Mouse (Mus musculus) myocyte (in vitro differentiated cells): ENCODE data around the gene Lrrc1. TPM values are rescaled to one million over a fixed set of nuclear protein-coding genes. Genes with fewer than 3 reads are reported as not detected.

ENCODE experiments used
- H3K27me3 ChIP-seq: one replicate; pipeline ENCODE4 v1.6.1; 2011; ENCODE audit not compliant: control insufficient read depth, insufficient read depth, insufficient read length
- H3K36me3 ChIP-seq: one replicate; pipeline ENCODE4 v1.6.1; 2011; ENCODE audit not compliant: control insufficient read depth, insufficient read depth
- H3K4me2 ChIP-seq: one replicate; pipeline ENCODE4 v1.6.1; 2011; ENCODE audit warnings: low read depth, control low read depth
- H3K4me3 ChIP-seq: one replicate; pipeline ENCODE4 v1.5.1; 2011; ENCODE audit warnings: mild to moderate bottlenecking, control low read depth, moderate library complexity
- H3K79me2 ChIP-seq: one replicate; pipeline ENCODE4 v1.6.1; 2011; ENCODE audit not compliant: control insufficient read depth, insufficient read depth
- H3ac ChIP-seq: one replicate; pipeline ENCODE4 v1.6.1; 2011; ENCODE audit not compliant: control insufficient read depth, insufficient read length
- CEBPB ChIP-seq: IDR thresholded peaks from 2 replicates; pipeline ENCODE4 v1.6.1; 2011; ENCODE audit warnings: mild to moderate bottlenecking, moderate library complexity; ENCODE audit not compliant: poor library complexity, insufficient read depth, severe bottlenecking
- E2F4 ChIP-seq: IDR thresholded peaks from one replicate; pipeline ENCODE4 v1.6.1; 2011; ENCODE audit warnings: mild to moderate bottlenecking, control low read depth, moderate library complexity; ENCODE audit not compliant: insufficient read depth
- MAX ChIP-seq: IDR thresholded peaks from one replicate; pipeline ENCODE4 v1.6.1; 2011; ENCODE audit warnings: low read depth, mild to moderate bottlenecking, control low read depth
- MYOD1 ChIP-seq, 3 experiments: IDR thresholded peaks; one replicate each; pipeline ENCODE4 v1.6.1; 2011; ENCODE audit warnings: control low read depth in 2 of 3, low read depth in 2 of 3, mild to moderate bottlenecking in 2 of 3, moderate library complexity in 1 of 3; ENCODE audit not compliant: insufficient read length in 2 of 3, control insufficient read depth in 1 of 3
- MYOG ChIP-seq, 3 experiments: IDR thresholded peaks; one replicate each; pipeline ENCODE4 v1.6.1; 2011; ENCODE audit warnings: control low read depth in 2 of 3, low read depth in 2 of 3, mild to moderate bottlenecking in 2 of 3; ENCODE audit not compliant: insufficient read length in 2 of 3, control insufficient read depth in 1 of 3, insufficient read depth in 1 of 3
- POLR2A ChIP-seq: IDR thresholded peaks from one replicate; pipeline ENCODE4 v1.6.1; 2011; ENCODE audit warnings: low read depth, mild to moderate bottlenecking, control low read depth, moderate library complexity; ENCODE audit not compliant: insufficient read length
- POLR2AphosphoS2 ChIP-seq: IDR thresholded peaks from one replicate; pipeline ENCODE4 v1.6.1; 2011; ENCODE audit warnings: low read depth, control low read depth; ENCODE audit not compliant: insufficient read length
- REST ChIP-seq: IDR thresholded peaks from one replicate; pipeline ENCODE4 v1.6.1; 2011; ENCODE audit warnings: mild to moderate bottlenecking, control low read depth, moderate library complexity; ENCODE audit not compliant: insufficient read depth, insufficient read length
- SRF ChIP-seq: IDR thresholded peaks from one replicate; pipeline ENCODE4 v1.6.1; 2011; ENCODE audit warnings: low read depth; ENCODE audit not compliant: control insufficient read depth, insufficient read length
- TCF12 ChIP-seq: IDR thresholded peaks from one replicate; pipeline ENCODE4 v1.6.1; 2011; ENCODE audit warnings: mild to moderate bottlenecking, control low read depth; ENCODE audit not compliant: poor library complexity, insufficient read depth, severe bottlenecking
- TCF3 ChIP-seq: IDR thresholded peaks from one replicate; pipeline ENCODE4 v1.6.1; 2011; ENCODE audit warnings: low read depth, control low read depth; ENCODE audit not compliant: insufficient read length
- USF1 ChIP-seq: IDR thresholded peaks from one replicate; pipeline ENCODE4 v1.6.1; 2011; ENCODE audit warnings: low read depth, mild to moderate bottlenecking, control low read depth, moderate library complexity
- polyA plus RNA-seq: library from polyadenylated mRNA; unstranded; fragments of >200 nt; fragmentation: generic; extraction: Trizol; gene quantifications from one replicate; pipeline ENCODE4 v1.2.1, GENCODE M21; 2012; ENCODE audit warnings: missing spikeins

Gene Lrrc1
- polyA plus RNA-seq, 1 experiment, result 10.4 TPM

GRCm38 (mm10) chr9:77539232-77539631, 5.4 kb downstream of the Lrrc1 start:
- no peak overlapping the region for H3ac ChIP-seq
- TF ChIP-seq MYOD1 (IDR thresholded peaks at IDR 0.05; ENCODE audit: control insufficient read depth in 1 of 3, insufficient read length in 2 of 3, low read depth in 2 of 3) (no peak), TCF12 (no peak), MAX (no peak), POLR2A (no peak)
- H3K4me3 ChIP-seq, result no peak overlapping the region
- H3K4me2 ChIP-seq, result no peak overlapping the region
- peaks cover 5% of the 10 kb centered on the region for H3K79me2 ChIP-seq
- H3K27me3 ChIP-seq, result no peaks in the 10 kb centered on the region
- no peaks in the 10 kb centered on the region for H3K36me3 ChIP-seq

GRCm38 (mm10) chr9:77537357-77537756, 7.3 kb downstream of the Lrrc1 start:
- TF ChIP-seq E2F4 (no peak), USF1 (no peak), TCF12 (no peak), MYOG (IDR thresholded peaks at IDR 0.05; ENCODE audit: control insufficient read depth in 1 of 3, insufficient read depth in 1 of 3, insufficient read length in 2 of 3, low read depth in 2 of 3) (no peak), MAX (no peak), POLR2A (no peak), MYOD1 (IDR thresholded peaks at IDR 0.05; ENCODE audit: control insufficient read depth in 1 of 3, insufficient read length in 2 of 3, low read depth in 2 of 3) (no peak), SRF (no peak), TCF3 (no peak), POLR2AphosphoS2 (no peak), REST (no peak), CEBPB (no peak)
- H3K4me3 ChIP-seq, result no peak overlapping the region
- no peak overlapping the region for H3K4me2 ChIP-seq
- H3ac ChIP-seq, result no peak overlapping the region
- peaks cover 5% of the 10 kb centered on the region for H3K79me2 ChIP-seq
- no peaks in the 10 kb centered on the region for H3K36me3 ChIP-seq
- no peaks in the 10 kb centered on the region for H3K27me3 ChIP-seq

DNA sequence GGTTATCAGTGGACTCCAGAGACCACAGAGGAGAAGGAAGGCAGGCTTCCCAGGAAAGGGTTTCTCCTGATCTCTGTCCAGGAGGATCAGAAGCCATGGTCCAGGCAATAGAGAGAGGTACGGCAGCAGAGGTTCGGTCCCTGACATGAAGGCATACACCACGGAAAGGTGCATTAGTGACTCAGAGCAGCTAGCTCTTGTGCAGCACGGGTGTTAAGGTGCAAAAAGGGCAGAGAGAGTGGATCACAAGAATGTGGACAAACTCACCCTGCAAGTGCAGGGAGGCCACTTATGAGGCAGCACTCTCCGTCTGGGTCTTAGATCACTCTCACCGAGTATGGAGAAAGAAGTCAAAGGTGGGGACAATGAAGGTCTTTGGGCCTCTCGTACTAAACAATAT, 7.8 kb downstream of the Lrrc1 start:
- Histone ChIP-seq H3K79me2 (peaks cover 5% of the 10 kb centered on the region), H3K27me3 (no peaks in the 10 kb centered on the region), H3K4me3 (no peak overlapping the region), H3K36me3 (no peaks in the 10 kb centered on the region), H3ac (no peak overlapping the region), H3K4me2 (no peak overlapping the region)
- TF ChIP-seq MYOD1 (IDR thresholded peaks at IDR 0.05; ENCODE audit: control insufficient read depth in 1 of 3, insufficient read length in 2 of 3, low read depth in 2 of 3) (no peak), MYOG (IDR thresholded peaks at IDR 0.05; ENCODE audit: control insufficient read depth in 1 of 3, insufficient read depth in 1 of 3, insufficient read length in 2 of 3, low read depth in 2 of 3) (no peak), TCF12 (no peak), POLR2AphosphoS2 (no peak), USF1 (no peak), POLR2A (no peak), E2F4 (no peak), REST (no peak), CEBPB (no peak), SRF (no peak), MAX (no peak), TCF3 (no peak)

DNA sequence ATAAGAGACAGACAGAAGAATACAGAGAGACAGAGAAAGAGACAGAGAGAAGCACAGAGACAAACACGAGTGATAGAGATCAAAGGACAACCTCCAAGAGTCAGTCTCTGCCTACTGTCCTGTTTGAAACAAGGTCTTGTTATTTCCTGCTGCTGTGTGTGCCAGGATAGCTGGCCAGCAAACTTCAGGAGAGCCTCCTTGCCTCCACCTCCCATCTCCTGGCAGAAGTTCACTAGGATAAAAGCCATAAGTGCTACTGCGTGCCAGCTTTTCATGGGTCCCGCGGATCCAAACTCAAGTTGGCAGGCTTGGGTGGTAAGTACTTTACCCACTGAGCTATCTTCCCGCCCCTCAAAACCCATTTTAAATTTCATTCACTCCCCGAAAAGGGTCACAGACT, 8.4 kb downstream of the Lrrc1 start:
- TF ChIP-seq SRF, result no peak
- TF ChIP-seq POLR2A, result no peak
- no peak for TF ChIP-seq TCF3
- no peak for TF ChIP-seq MYOD1 (IDR thresholded peaks at IDR 0.05; ENCODE audit: control insufficient read depth in 1 of 3, insufficient read length in 2 of 3, low read depth in 2 of 3)
- TF ChIP-seq MAX, result no peak
- no peak for TF ChIP-seq CEBPB
- TF ChIP-seq REST, result no peak
- TF ChIP-seq POLR2AphosphoS2, result no peak
- TF ChIP-seq USF1, result no peak
- TF ChIP-seq E2F4, result no peak
- TF ChIP-seq TCF12, result no peak
- no peak for TF ChIP-seq MYOG (IDR thresholded peaks at IDR 0.05; ENCODE audit: control insufficient read depth in 1 of 3, insufficient read depth in 1 of 3, insufficient read length in 2 of 3, low read depth in 2 of 3)
- H3K4me3 ChIP-seq, result no peak overlapping the region

DNA sequence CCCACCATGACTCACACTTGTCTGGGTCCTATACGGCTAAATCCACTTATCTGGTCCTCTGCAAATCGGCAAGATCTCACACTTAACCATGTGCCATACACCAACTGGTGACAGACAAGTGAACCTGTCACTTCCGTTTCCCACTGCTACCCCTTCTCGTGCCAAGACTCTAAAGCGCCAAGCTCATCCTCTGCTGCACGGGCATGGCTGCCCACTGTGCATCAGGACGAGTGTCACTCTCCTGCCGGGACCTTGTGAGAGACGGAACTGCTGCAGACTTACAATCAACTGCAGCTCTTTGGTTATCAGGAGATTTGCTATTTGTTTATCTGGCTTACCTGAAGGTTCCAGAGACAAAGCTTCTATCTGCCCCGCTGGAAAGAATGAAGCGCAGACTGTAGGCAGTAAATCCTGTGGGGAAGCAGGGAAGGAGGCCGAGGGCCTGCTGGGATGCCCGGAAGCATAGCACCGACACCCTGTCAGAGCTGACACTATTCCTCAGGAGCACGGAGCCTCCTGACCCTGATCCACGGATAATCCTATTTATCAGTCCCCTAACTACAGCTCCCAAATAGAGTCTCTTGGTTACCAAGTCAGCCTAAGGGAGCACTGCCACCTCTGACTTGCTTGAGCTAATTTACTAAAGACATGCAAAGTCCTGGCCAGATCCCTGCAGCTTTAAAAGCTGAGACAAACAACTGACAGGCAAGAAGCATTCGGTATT, 9.5 kb downstream of the Lrrc1 start:
- no peaks in the 10 kb centered on the region for H3K36me3 ChIP-seq
- H3K27me3 ChIP-seq, result no peaks in the 10 kb centered on the region
- no peak overlapping the region for H3ac ChIP-seq
- H3K4me2 ChIP-seq, result no peak overlapping the region
- no peak overlapping the region for H3K4me3 ChIP-seq
- peaks cover 8% of the 10 kb centered on the region for H3K79me2 ChIP-seq
- TF ChIP-seq POLR2AphosphoS2 (no peak), CEBPB (no peak), POLR2A (no peak), TCF12 (no peak)

More for the DNA sequence above, 8.4 kb downstream of the Lrrc1 start:
- H3K4me2 ChIP-seq, result no peak overlapping the region
- H3K36me3 ChIP-seq, result no peaks in the 10 kb centered on the region
- H3K79me2 ChIP-seq, result peaks cover 8% of the 10 kb centered on the region
- no peaks in the 10 kb centered on the region for H3K27me3 ChIP-seq
- no peak overlapping the region for H3ac ChIP-seq
